Mouse (Mus musculus) frontal cortex, postnatal 10 days (tissue): ENCODE data around the gene Npnt.

Experiments used
- DNase-seq, 2 experiments: peaks; one replicate each; pipeline ENCODE4 v3.0.0; 2022; ENCODE audit warnings: low spot score in 2 of 2, mixed read lengths in 1 of 2

The Npnt gene

GRCm38 (mm10) chr3:132949791-132950528 is at the start of gene Npnt:
Gene Npnt (minus strand): TSS chr3:132950291.
- peak in 1 of 2 experiments; percentile 35 for DNase-seq

GRCm38 (mm10) chr3:132996299-132996698 is 46.2 kb upstream of the Npnt start:
- no peak for DNase-seq

DNA sequence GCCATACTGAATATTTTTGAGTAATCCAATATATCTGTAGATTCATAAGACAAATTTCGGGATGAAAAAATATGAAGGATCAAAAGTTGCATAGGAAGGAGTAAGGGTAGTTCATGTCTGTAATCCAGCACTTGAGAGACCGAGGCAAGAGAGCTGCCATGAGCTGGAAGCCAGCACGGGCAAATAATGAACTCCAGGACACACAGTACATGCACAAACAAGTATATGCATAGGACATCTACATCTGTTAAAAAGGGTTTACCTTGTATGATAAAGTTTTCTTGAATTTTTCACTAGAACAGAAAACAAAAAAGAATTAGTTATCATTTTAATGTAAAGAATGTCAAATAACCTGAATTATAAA is 45.8 kb upstream of the Npnt start:
- DNase-seq: no peak

DNA sequence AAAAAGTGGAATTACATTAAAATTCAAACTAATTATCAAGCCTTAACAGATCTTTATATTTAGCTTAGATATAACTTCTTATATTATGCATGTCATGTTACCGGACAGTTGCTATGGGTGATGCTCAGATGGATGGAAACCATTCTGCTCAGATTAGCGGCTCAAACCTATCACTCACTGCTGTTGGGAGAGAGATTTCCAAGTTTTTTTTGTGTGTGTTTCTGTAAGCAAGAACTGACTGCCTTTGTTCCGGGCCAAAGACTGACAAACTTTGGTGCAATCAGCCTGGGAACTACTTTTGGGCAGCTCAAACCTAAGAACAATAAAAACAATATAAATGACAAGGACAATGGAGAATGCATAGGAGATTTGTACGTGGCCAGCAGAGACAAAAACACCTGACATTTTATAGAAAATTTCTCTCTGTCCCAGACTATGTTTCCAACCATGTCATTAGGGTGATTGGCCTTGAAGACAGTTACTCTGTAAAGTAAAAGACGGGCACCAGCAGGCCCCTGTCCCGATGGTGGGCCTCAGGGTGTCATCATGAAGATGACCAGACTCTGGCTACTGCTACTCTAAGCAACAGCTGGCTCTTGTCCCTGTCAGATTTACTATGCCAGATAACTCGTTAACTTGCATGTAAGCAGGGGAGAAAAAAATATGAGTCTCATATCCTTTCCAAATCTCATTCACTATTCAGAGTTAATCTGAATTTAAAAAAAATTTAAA is 45.2 kb upstream of the Npnt start:
- no peak for DNase-seq

DNA sequence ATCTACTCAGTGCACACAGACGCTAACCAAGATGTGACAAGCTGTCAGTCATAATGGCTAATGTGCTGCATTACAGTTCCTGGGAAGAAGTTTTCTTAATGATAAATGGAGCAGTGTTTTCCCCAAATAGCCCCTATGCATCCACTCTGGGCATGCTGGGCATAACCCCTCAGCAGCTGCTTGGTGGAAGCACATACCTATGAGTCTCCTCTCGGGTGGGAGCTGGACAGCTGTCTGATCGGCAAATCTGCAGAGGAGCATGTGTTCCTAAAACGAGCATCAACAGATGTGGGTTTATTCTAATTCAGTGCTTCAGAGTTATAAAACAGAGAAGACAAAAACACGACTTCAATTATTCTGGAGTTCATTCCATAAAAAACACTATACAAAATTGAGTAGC is 36.1 kb upstream of the Npnt start:
- no peak for DNase-seq

DNA sequence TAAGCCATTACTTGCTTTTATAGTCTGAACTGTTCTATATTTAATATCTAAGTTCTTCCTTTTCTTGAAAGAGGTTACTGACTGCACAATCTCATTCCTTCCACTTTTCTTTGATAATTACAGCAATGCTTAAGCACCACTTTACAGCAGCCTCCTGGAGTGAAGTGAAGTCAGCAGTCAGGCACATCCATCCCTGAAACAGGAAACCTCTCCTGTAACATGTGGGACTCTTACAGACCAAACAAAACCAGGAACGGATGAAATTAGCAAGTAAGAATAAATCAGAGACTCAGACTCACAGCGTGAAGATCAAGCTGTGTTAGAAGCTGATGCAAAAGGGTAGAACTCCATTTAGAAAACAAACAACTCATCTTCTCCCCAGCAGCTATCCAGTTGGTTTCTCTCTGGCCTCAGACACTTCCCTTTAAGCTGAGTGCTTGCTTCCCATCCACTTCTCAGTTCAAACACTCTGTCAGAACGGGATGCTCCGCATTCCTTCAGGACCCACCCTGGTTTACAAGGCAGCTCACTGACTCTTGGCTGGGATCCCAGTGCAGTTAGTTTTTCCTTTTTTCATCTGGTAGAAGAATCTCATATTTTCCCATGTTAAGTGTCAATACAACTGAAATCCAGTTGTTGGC is 33.9 kb upstream of the Npnt start:
- DNase-seq: no peak

DNA sequence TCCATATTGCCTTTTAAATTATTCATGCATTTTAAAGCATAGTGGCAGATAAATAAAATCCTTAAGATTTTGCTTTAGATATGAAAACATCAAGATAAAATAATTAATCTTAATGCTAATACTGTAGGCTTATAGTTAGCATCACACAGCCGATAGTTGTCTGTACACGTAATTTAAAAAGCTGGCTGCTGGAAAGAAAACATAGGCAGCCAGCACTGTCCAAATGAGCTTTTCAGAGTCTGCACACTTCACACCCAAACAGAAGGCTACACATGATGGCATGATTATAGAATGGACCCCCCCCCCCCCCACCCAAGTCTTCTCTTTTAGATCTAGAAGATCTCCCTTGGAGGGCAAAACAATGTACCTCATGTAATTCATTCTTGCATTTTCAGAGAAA is 31.9 kb upstream of the Npnt start:
- no peak for DNase-seq

DNA sequence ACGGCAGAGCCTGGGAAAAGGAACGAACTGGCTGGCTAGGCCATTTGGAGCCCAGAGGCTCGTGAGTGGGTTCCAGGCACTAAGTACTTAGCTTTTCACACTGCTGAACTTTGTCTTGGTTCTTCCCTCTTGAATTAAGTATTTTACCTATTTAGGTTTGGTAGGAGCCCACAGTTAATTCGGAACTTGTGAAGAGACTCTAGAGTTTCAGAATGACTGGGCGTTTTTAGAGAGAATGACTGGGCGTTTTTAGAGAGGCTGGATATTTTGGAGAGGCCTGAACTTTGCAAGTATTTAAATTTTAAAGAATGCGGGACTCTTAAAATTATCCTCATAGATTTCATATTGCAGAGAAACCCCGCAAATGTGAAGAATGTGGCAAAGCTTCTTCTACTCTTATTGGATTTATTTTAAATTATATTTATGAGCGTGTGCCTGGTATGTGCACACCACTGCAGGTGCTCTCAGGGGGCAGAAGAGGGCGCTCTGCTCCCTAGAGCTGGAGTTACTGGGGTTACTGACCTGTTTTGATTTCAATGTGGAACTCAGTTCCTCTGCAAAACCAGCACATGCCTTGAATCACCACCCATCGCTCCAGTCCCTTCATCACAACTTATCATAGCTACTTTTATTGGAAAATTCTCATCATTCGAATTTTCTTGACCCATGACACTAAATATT is 29.8 kb upstream of the Npnt start:
- no peak for DNase-seq

- no peak for DNase-seq
These were observed 16.2 kb upstream of the Npnt start for GRCm38 (mm10) chr3:132966255-132966654.

GRCm38 (mm10) chr3:132964715-132965507 is 14.8 kb upstream of the Npnt start:
- DNase-seq: no peak

GRCm38 (mm10) chr3:132962631-132963361 is 12.7 kb upstream of the Npnt start:
- no peak for DNase-seq

DNA sequence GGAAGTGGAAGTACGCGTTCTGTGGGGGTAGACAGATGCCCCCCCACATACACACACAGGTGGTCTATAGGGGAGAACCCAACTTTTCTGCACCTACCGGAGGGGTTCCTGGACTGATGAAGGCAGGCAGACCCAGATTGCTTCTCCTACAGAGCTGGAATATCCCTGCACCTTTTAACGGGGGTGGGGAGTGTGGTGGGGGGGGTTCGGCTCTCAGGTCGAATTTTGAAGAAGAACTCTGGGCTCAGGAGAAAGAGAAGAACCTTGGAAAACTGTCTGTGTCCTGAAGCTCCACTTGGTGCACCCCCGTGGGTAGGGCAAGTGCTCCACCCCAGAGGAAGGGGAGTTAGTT is 414 bp upstream of the Npnt start:
- no peak for DNase-seq

GRCm38 (mm10) chr3:132949380-132949790 is 706 bp downstream of the Npnt start:
- peak in 1 of 2 experiments; percentile 16 for DNase-seq

GRCm38 (mm10) chr3:132948298-132948795 is 1.7 kb downstream of the Npnt start:
- no peak for DNase-seq

GRCm38 (mm10) chr3:132946086-132946485 is 4.0 kb downstream of the Npnt start:
- DNase-seq: no peak

DNA sequence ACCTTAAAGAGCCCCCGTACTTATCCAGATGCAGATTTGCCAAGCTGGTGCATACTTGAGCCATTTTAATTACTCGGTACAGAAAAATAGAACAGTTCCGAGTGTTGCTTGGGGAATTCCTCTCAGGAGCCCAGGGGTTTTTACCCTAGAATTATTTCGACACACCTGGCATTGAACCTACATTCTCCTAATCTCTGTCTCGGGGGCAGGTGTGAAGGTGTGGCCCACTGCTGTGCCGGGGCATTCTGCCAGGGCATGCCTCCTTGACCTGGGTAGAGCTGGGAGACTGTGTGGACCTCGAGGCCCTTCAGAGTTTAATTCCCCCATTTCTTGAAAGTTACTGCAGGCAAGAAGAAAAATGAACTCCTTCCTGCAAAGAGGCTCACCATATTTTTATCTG is 4.4 kb downstream of the Npnt start:
- DNase-seq: no peak

DNA sequence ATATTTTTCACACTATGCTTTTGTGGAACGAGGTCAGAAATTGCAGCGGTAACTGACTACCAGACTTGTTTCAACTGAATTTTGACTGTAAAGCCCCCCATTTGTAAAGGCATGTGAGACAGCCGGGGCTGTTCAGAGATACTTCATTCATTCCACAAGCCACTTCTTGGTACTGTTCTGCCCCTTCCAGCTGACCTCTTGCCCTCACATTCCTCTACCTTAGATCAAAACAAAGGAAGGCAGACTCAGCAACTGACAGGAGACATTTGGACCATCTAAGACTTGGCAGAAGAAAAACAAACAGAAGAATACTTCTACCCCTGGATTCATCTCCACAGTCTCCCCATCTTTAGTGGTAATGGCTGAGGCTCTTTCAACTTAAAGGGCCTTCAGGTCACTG is 5.5 kb downstream of the Npnt start:
- no peak for DNase-seq

- no peak for DNase-seq
These were observed 5.9 kb downstream of the Npnt start for GRCm38 (mm10) chr3:132944193-132944592.

GRCm38 (mm10) chr3:132942778-132943177 is 7.3 kb downstream of the Npnt start:
- no peak for DNase-seq

GRCm38 (mm10) chr3:132940181-132940990 is 9.7 kb downstream of the Npnt start:
- no peak for DNase-seq
